Mouse (Mus musculus) brain, adult 10 weeks (tissue): ENCODE results near the gene Hao1. TPM values are rescaled to one million over a fixed set of nuclear protein-coding genes. Genes with fewer than 3 reads are reported as not detected.

ENCODE experiments used
- polyA plus RNA-seq: library from polyadenylated mRNA; stranded (reverse); fragments of 350-450 nt; fragmentation: Illumina TruSeq; extraction: RNeasy Lipid Tissue Mini Kit (QIAGEN cat#74804); gene quantifications from one replicate; pipeline ENCODE4 v1.2.3, GENCODE M21; 2015; ENCODE audit warnings: low read depth, low replicate concordance

Hao1 gene
- polyA plus RNA-seq = not detected

DNA sequence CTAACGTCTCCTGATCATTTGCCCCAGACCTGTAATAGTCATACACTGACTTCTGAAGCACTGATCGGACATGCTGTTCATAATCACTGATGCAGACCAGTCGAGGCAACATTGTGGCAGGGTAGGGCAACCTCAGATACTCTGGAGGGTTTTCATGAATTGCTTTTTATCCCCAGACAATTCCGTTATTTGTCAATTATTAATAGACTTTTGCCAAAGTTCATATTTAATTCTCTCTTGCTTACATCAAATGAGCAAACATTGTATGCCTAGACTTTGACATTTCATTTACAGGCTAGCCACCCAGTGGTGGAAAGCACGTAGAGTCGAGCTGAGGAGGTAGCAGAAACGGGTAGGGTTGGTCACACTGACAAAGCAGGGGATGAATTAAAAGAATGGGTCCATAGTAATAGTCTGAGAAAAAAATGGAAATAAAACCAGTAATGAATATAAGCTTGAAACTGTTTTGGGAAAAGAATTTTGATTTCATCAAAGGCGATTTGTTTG, at the start of gene Hao1:
Gene Hao1 (minus strand): TSS at position 148 of the 507 bp plus-strand sequence.

Other genes with a start within 250 kb of the Hao1 start
- 121 TPM for gene Tmx4, start 89.8 kb upstream of the Hao1 start, polyA plus RNA-seq
- gene Plcb1, start 231.7 kb upstream of the Hao1 start, polyA plus RNA-seq = 88.4 TPM